Mouse (Mus musculus) MEL (cell line): ENCODE measurements around the gene Hmx2. TPM values are rescaled to one million over a fixed set of nuclear protein-coding genes. Genes with fewer than 3 reads are reported as not detected.

Experiments used
- DNase-seq: peaks from one replicate; pipeline ENCODE4 v3.0.0; 2011; ENCODE audit warnings: low read depth, low spot score
- H3K27ac ChIP-seq: 2 replicates; pipeline ENCODE4 v1.5.1; 2012; ENCODE audit warnings: low read depth, mild to moderate bottlenecking, control low read depth, low read length, moderate library complexity; ENCODE audit not compliant: control insufficient read depth
- H3K27me3 ChIP-seq, 2 experiments: fragments of 150-350 bp in 1 of 2; sonication (generic) in 1 of 2; 2 replicates each; pipeline ENCODE4 v1.6.1; 2012; ENCODE audit warnings: low read length in 2 of 2, mild to moderate bottlenecking in 2 of 2, improper control_type of control experiment in 1 of 2, moderate library complexity in 1 of 2; ENCODE audit not compliant: insufficient read depth in 2 of 2, control insufficient read depth in 1 of 2
- H3K36me3 ChIP-seq, 2 experiments: 2 replicates each; pipeline ENCODE4 v1.6.1; 2012 to 2014; ENCODE audit warnings: low read length in 2 of 2, improper control_type of control experiment in 1 of 2, inconsistent platforms in 1 of 2, mild to moderate bottlenecking in 1 of 2; ENCODE audit not compliant: insufficient read depth in 2 of 2, control insufficient read depth in 1 of 2
- H3K4me1 ChIP-seq, 2 experiments: fragments of 150-350 bp in 1 of 2; sonication (generic) in 1 of 2; 2 replicates each; pipeline ENCODE4 v1.6.1; 2012; ENCODE audit warnings: low read length in 2 of 2, improper control_type of control experiment in 1 of 2, mild to moderate bottlenecking in 1 of 2; ENCODE audit not compliant: insufficient read depth in 2 of 2, control insufficient read depth in 1 of 2
- H3K4me3 ChIP-seq, 2 experiments: fragments of 150-350 bp in 1 of 2; sonication (generic) in 1 of 2; 2 replicates each; pipeline ENCODE4 v1.5.1; 2012; ENCODE audit warnings: low read depth in 2 of 2, low read length in 2 of 2, mild to moderate bottlenecking in 2 of 2, moderate library complexity in 2 of 2, control low read depth in 1 of 2, improper control_type of control experiment in 1 of 2; ENCODE audit not compliant: control insufficient read depth in 1 of 2, insufficient read depth in 1 of 2
- H3K79me2 ChIP-seq: 2 replicates; pipeline ENCODE4 v1.6.1; 2012; ENCODE audit warnings: mild to moderate bottlenecking, low read length, moderate library complexity; ENCODE audit not compliant: control insufficient read depth, poor library complexity, insufficient read depth
- H3K9ac ChIP-seq: 2 replicates; pipeline ENCODE4 v1.6.1; 2012; ENCODE audit warnings: low read depth, mild to moderate bottlenecking, control low read depth, low read length, moderate library complexity; ENCODE audit not compliant: control insufficient read depth, poor library complexity, severe bottlenecking
- H3K9me3 ChIP-seq: fragments of 150-350 bp; sonication (generic); replicated peaks from 2 replicates; pipeline ENCODE4 v1.6.1; 2012; ENCODE audit warnings: mild to moderate bottlenecking, low read length, improper control_type of control experiment, moderate library complexity; ENCODE audit not compliant: insufficient read depth
- BHLHE40 ChIP-seq: IDR thresholded peaks from 2 replicates; pipeline ENCODE4 v1.6.1; 2012; ENCODE audit warnings: low read depth, mild to moderate bottlenecking, inconsistent platforms, low read length, improper control_type of control experiment, borderline replicate concordance
- CHD2 ChIP-seq: IDR thresholded peaks from 2 replicates; pipeline ENCODE4 v1.6.1; 2011; ENCODE audit warnings: low read length, improper control_type of control experiment
- CTCF ChIP-seq, 3 experiments: IDR thresholded peaks in 2 of 3; conservative IDR thresholded peaks in 1 of 3; 2 replicates each; pipeline ENCODE4 v1.5.1; 2011 to 2012; ENCODE audit warnings: low read length in 3 of 3, low read depth in 2 of 3, mild to moderate bottlenecking in 2 of 3, improper control_type of control experiment in 1 of 3, inconsistent platforms in 1 of 3, mixed read lengths in 1 of 3, moderate library complexity in 1 of 3; ENCODE audit not compliant: control insufficient read depth in 1 of 3, insufficient read depth in 1 of 3, poor library complexity in 1 of 3, severe bottlenecking in 1 of 3
- E2F4 ChIP-seq: IDR thresholded peaks from 2 replicates; pipeline ENCODE4 v1.6.1; 2011; ENCODE audit warnings: low read depth, low read length, improper control_type of control experiment, borderline replicate concordance
- ELF1 ChIP-seq: IDR thresholded peaks from 2 replicates; pipeline ENCODE4 v1.6.1; 2014; ENCODE audit warnings: low read depth, mild to moderate bottlenecking, inconsistent platforms, low read length, improper control_type of control experiment, moderate library complexity
- EP300 ChIP-seq, 2 experiments: IDR thresholded peaks; 2 replicates each; pipeline ENCODE4 v1.6.1; 2011; ENCODE audit warnings: improper control_type of control experiment in 2 of 2, low read length in 2 of 2, low read depth in 1 of 2, mild to moderate bottlenecking in 1 of 2
- ETS1 ChIP-seq: IDR thresholded peaks from 2 replicates; pipeline ENCODE4 v1.6.1; 2012; ENCODE audit warnings: low read depth, mild to moderate bottlenecking, inconsistent platforms, low read length, improper control_type of control experiment, moderate library complexity
- HCFC1 ChIP-seq: IDR thresholded peaks from 2 replicates; pipeline ENCODE4 v1.6.1; 2012; ENCODE audit warnings: low read depth, mild to moderate bottlenecking, inconsistent platforms, low read length, improper control_type of control experiment, moderate library complexity
- KAT2A ChIP-seq: conservative IDR thresholded peaks from 2 replicates; pipeline ENCODE4 v1.6.1; 2012; ENCODE audit warnings: low read depth, low read length, improper control_type of control experiment, inconsistent platforms
- MAZ ChIP-seq: IDR thresholded peaks from 2 replicates; pipeline ENCODE4 v1.6.1; 2012; ENCODE audit warnings: low read depth, mild to moderate bottlenecking, inconsistent platforms, low read length, improper control_type of control experiment
- MYC ChIP-seq: IDR thresholded peaks from 2 replicates; pipeline ENCODE4 v1.6.1; 2011; ENCODE audit warnings: low read depth, mild to moderate bottlenecking, low read length, improper control_type of control experiment, moderate library complexity
- POLR2AphosphoS2 ChIP-seq: IDR thresholded peaks from 2 replicates; pipeline ENCODE4 v1.6.1; 2011; ENCODE audit warnings: low read length, improper control_type of control experiment
- POLR2AphosphoS5 ChIP-seq: IDR thresholded peaks from 2 replicates; pipeline ENCODE4 v1.6.1; 2012; ENCODE audit warnings: low read depth, borderline replicate concordance, mild to moderate bottlenecking, inconsistent platforms, low read length, moderate library complexity, mixed read lengths
- SIN3A ChIP-seq: IDR thresholded peaks from 2 replicates; pipeline ENCODE4 v1.6.1; 2012; ENCODE audit warnings: low read length, improper control_type of control experiment, inconsistent platforms
- SMC3 ChIP-seq: IDR thresholded peaks from 2 replicates; pipeline ENCODE4 v1.6.1; 2011; ENCODE audit warnings: low read depth, low read length, improper control_type of control experiment
- TAL1 ChIP-seq: IDR thresholded peaks from 2 replicates; pipeline ENCODE4 v1.6.1; 2012; ENCODE audit warnings: mild to moderate bottlenecking, inconsistent platforms, low read length, moderate library complexity, mixed read lengths
- UBTF ChIP-seq: IDR thresholded peaks from 2 replicates; pipeline ENCODE4 v1.6.1; 2012; ENCODE audit warnings: low read depth, mild to moderate bottlenecking, inconsistent platforms, low read length, improper control_type of control experiment, moderate library complexity, borderline replicate concordance; ENCODE audit not compliant: insufficient read depth
- USF1 ChIP-seq: IDR thresholded peaks from 2 replicates; pipeline ENCODE4 v1.6.1; 2014; ENCODE audit warnings: low read depth, mild to moderate bottlenecking, inconsistent platforms, low read length, improper control_type of control experiment, moderate library complexity
- USF2 ChIP-seq, 2 experiments: IDR thresholded peaks; 2 replicates each; pipeline ENCODE4 v1.6.1; 2011 to 2012; ENCODE audit warnings: improper control_type of control experiment in 2 of 2, low read length in 2 of 2, borderline replicate concordance in 1 of 2, inconsistent platforms in 1 of 2, low read depth in 1 of 2, mild to moderate bottlenecking in 1 of 2; ENCODE audit not compliant: insufficient read depth in 1 of 2
- ZC3H11A ChIP-seq: IDR thresholded peaks from 2 replicates; pipeline ENCODE4 v1.6.1; 2012; ENCODE audit warnings: low read depth, mild to moderate bottlenecking, inconsistent platforms, low read length, improper control_type of control experiment
- polyA plus RNA-seq, 2 experiments: library from polyadenylated mRNA; stranded (reverse) in 1 of 2; unstranded in 1 of 2; fragments of >175 nt in 1 of 2; fragments of >200 nt in 1 of 2; gene quantifications; 2 replicates each; pipeline versions ENCODE4 v1.2.1 to v1.2.4; 2012; ENCODE audit warnings: low replicate concordance in 2 of 2, low read depth in 1 of 2; ENCODE audit not compliant: insufficient read length in 2 of 2, insufficient read depth in 1 of 2, missing spikeins in 1 of 2
- total RNA-seq: library from RNA; depleted of rRNA; stranded (reverse); fragments of 300-350 nt; gene quantifications from 2 replicates; pipeline ENCODE4 v1.2.3, GENCODE M21; 2012

Gene Hmx2
- total and polyA plus RNA-seq, 3 experiments: 1.9 to 6.4 TPM; not detected in 1

DNA sequence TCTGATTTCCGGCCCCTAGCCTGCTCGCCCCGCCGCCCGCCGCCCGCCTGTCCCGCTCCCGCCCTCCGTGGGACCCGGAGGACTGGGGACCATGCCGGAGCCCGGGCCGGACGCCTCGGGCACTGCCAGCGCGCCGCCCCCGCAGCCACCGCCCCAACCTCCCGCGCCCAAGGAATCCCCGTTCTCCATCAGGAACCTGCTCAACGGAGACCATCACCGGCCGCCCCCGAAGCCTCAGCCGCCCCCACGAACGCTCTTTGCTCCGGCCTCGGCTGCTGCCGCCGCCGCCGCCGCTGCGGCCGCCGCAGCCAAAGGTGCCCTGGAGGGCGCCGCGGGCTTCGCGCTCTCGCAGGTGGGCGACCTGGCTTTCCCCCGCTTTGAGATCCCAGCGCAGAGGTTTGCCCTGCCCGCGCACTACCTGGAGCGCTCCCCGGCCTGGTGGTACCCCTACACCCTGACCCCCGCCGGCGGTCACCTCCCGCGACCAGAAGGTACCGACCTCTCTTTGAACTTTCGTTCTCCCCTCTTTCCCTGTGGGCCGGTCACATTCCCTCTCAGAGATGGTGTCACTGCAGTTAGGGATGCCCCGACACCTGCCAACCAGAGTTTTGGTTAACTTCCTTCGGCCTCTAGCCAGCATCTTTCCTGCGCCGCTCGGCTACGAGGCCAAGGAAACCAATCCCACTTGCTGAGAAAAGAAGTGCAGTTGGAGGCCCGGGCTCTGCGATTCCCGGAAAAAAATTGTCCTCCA is 5.5 kb upstream of the Hmx2 start:
- no peak overlapping the region for H3K27ac ChIP-seq
- no peak for TF ChIP-seq CTCF (IDR thresholded peaks at IDR 0.05 in 2 of 3, conservative IDR thresholded peaks at IDR 0.05 in 1 of 3; ENCODE audit: control insufficient read depth in 1 of 3, insufficient read depth in 1 of 3, low read depth in 2 of 3, low read length in 3 of 3, poor library complexity in 1 of 3, severe bottlenecking in 1 of 3)
- TF ChIP-seq TAL1: no peak
- TF ChIP-seq E2F4: no peak
- TF ChIP-seq MYC: no peak
- TF ChIP-seq MAZ: no peak
- no peak for TF ChIP-seq POLR2AphosphoS5
- no peak for TF ChIP-seq EP300 (IDR thresholded peaks at IDR 0.05; ENCODE audit: low read depth in 1 of 2, low read length in 2 of 2)
- no peak for TF ChIP-seq SIN3A
- TF ChIP-seq UBTF: no peak
- H3K36me3 ChIP-seq: no peaks in the 10 kb centered on the region
- no peak for DNase-seq
- no peak overlapping the region for H3K4me3 ChIP-seq
- no peaks in the 10 kb centered on the region for H3K9me3 ChIP-seq
- H3K79me2 ChIP-seq: no peaks in the 10 kb centered on the region
- no peaks in the 10 kb centered on the region for H3K27me3 ChIP-seq
- no peaks in the 10 kb centered on the region for H3K4me1 ChIP-seq
- no peak overlapping the region for H3K9ac ChIP-seq

GRCm38 (mm10) chr7:131543623-131544481 is 4.7 kb upstream of the Hmx2 start:
- Histone ChIP-seq H3K79me2 (no peaks in the 10 kb centered on the region), H3K9me3 (no peaks in the 10 kb centered on the region), H3K27ac (no peak overlapping the region), H3K9ac (no peak overlapping the region), H3K4me3 (no peak overlapping the region), H3K27me3 (no peaks in the 10 kb centered on the region), H3K36me3 (no peaks in the 10 kb centered on the region), H3K4me1 (no peaks in the 10 kb centered on the region)
- no peak for DNase-seq
- TF ChIP-seq SIN3A (no peak), MAZ (no peak), UBTF (no peak), USF1 (no peak), POLR2AphosphoS2 (no peak), ZC3H11A (no peak), USF2 (IDR thresholded peaks at IDR 0.05; ENCODE audit: borderline replicate concordance in 1 of 2, insufficient read depth in 1 of 2, low read depth in 1 of 2, low read length in 2 of 2) (no peak), TAL1 (no peak), CHD2 (no peak), EP300 (IDR thresholded peaks at IDR 0.05; ENCODE audit: low read depth in 1 of 2, low read length in 2 of 2) (no peak), KAT2A (no peak), SMC3 (no peak), ETS1 (no peak), ELF1 (no peak), E2F4 (no peak), HCFC1 (no peak), BHLHE40 (no peak)
